Mouse (Mus musculus): ENCODE measurements around the gene Ptov1.

- TF ChIP-seq CTCF (IDR thresholded peaks at IDR 0.05; ENCODE audit: borderline replicate concordance, extremely low read depth, insufficient read depth, insufficient read length): 0 out of 2 replicates have a peak, but pooled peaks have one; percentile 5
- peak; percentile 3; the same call in 1 of the 2 replicates for TF ChIP-seq POLR2A (IDR thresholded peaks at IDR 0.05; ENCODE audit: borderline replicate concordance, extremely low read depth, insufficient read depth, insufficient read length, poor library complexity, severe bottlenecking)
Observed at GRCm38 (mm10) chr7:44869697-44870528, at the start of gene Ptov1.

All from brain, embryonic 14.5 days (tissue).